Mouse (Mus musculus): Measurements from ENCODE around the gene Wfdc6b.

- TF ChIP-seq CTCF (IDR thresholded peaks at IDR 0.05; ENCODE audit: low read depth) (no peak), EP300 (IDR thresholded peaks at IDR 0.05; ENCODE audit: low read depth) (no peak)
Measured at GRCm38 (mm10) chr2:164619050-164619449, 5.7 kb downstream of the Wfdc6b start.
